Mouse (Mus musculus): Measurements from ENCODE around the gene Kcnk18.

Kcnk18 gene

GRCm38 (mm10) chr19:59218991-59219390, at the start of gene Kcnk18:
Gene Kcnk18 (plus strand): TSS chr19:59219214.
- no peak for DNase-seq (ENCODE audit: extremely low spot score)

DNA sequence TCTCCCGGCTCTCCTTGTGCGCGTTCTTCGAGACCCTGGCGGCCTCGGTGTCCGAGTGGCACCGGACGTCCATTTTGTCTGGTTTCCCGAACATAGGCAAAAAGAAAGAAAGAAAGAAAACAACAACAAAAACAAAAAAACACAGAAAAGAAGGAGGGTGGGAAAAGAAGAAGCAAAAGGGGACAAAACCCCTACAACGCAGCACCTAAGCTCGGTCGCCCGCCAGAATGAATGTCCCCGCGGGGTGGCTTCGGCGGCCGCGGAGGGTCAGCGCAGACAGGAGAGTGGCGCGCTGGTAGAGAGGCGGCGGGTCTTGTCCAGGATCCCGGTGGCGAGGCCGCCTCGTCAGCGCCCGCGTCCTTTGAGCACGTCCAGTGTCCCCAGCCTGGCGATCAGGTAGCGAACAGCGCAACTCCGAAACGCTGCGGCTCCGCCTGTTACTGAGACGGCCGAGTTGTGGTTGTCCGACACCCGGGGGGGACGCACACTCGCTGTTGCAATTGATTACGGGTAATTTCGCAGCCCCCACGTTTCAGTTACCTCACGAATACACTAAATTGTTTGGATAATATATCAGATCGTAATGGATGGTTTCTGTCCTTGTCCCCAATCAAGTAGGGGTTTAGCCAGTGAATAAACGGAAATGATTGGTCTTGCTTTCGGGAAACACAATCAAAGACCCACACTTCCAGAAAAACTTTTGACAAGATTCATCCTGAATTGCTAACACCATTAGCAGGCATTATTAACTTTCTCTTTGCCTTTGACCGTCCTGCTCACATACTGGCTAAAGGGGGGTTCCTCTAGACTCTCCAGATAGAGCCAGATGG, 48.9 kb upstream of the Kcnk18 start, which contains the start of gene Vax1:
Gene Vax1, minus strand, starts transcription at position 121 of the 830 bp plus-strand sequence.
- DNase-seq (ENCODE audit: extremely low spot score), result peak; percentile 61

DNA sequence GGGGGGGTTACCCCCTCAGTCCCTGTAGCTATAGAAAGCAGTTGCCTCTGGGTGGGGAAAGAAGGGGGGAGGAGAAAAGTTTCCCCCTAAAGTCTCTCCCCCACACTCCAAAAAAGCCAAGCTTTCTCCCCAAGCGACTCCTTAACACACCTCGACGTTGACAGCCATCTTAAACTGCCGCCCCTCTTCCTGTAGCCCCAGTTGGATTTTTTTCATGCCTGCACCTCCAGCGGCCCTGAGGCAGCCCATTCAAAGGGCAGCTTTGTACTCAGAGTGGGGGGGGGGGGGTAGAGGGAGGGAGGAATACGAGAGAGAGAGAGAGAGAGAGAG, 48.3 kb upstream of the Kcnk18 start:
- peak; percentile 22 for DNase-seq (ENCODE audit: extremely low spot score)

GRCm38 (mm10) chr19:59171151-59171870, 47.7 kb upstream of the Kcnk18 start:
- peak; percentile 54 for DNase-seq (ENCODE audit: extremely low spot score)

DNA sequence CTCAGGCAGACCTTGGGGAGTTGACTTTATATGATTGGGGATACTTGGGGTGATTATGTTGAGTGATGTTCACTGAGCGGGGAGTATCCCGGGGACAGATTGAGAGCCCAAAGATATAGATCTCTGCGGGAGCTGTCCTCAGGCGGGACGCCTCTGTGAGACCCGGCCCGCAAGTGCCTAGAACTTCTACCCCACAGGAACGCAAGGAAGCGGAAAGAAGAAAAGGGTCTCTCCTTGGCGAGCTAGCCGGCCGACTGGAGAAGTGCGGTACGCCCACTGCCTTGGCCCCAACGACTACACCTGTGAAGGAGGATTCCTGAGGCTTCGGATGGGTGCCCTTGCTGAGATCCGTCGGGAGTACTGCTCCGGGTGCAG, 47.2 kb upstream of the Kcnk18 start:
- DNase-seq (ENCODE audit: extremely low spot score), result peak; percentile 50

DNA sequence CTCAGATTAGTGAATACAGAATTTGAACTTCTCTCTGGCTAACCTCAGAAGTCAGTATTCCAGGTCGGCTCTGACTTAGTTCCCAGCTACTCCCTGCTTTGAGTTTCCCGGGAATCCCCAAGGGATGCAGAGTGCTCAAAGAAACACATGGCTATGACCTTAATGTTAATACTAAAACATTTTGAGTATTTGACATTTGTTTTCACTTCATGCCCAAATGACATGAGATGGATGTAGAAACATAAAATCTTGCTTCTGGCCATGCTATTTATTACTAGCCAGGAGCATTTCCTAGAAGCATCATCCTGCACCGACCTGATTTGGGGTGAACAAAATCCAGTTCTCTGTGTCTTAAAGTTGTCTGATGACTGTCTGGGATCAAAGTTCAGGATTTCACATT, 46.2 kb upstream of the Kcnk18 start:
- peak; percentile 35 for DNase-seq (ENCODE audit: extremely low spot score)

- DNase-seq (ENCODE audit: extremely low spot score), result no peak
Observed at GRCm38 (mm10) chr19:59173341-59174015, 45.5 kb upstream of the Kcnk18 start.

- no peak for DNase-seq (ENCODE audit: extremely low spot score)
Observed at GRCm38 (mm10) chr19:59184000-59184399, 35.0 kb upstream of the Kcnk18 start.

- DNase-seq (ENCODE audit: extremely low spot score), result no peak
Observed at GRCm38 (mm10) chr19:59188981-59189380, 30.0 kb upstream of the Kcnk18 start.

- DNase-seq (ENCODE audit: extremely low spot score), result peak; percentile 28
Observed at GRCm38 (mm10) chr19:59190431-59191122, 28.4 kb upstream of the Kcnk18 start.

DNA sequence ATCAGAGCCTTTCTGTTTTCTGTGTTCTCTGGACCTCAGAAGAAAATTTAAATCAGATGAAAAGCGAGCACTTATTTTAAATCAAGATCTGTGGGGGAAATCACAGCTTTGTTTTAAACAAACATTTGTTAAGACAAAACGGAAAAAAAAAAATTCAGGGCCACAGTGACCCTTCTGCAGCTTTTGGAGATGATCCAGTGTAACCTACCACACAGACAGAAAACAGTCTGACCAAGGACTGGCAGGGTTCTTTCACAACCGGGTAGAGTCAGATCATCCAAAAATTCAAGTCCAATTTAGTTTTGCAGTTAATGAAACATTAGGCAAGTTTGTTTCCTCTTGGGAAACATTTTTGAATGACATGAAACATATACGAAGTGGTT, 27.9 kb upstream of the Kcnk18 start:
- DNase-seq (ENCODE audit: extremely low spot score), result peak; percentile 6

DNA sequence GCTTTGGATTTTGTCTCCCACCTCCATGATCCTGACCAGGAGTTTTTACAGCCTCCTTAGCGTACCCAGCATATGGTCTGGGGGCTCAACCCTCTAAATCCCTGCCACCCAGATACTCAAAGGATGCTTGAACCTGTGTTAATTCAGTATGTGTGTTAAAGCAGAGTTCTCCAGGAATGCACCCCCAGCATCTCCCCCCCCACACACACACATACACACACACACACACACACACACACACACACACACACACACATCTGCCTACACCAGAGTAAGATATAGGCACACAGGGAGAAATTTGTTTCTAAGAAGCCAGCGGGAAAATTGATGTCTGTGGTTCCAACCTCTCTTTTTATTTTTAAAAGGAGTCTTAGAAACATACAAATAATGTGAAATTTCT, 26.5 kb upstream of the Kcnk18 start:
- peak; percentile 25 for DNase-seq (ENCODE audit: extremely low spot score)

DNA sequence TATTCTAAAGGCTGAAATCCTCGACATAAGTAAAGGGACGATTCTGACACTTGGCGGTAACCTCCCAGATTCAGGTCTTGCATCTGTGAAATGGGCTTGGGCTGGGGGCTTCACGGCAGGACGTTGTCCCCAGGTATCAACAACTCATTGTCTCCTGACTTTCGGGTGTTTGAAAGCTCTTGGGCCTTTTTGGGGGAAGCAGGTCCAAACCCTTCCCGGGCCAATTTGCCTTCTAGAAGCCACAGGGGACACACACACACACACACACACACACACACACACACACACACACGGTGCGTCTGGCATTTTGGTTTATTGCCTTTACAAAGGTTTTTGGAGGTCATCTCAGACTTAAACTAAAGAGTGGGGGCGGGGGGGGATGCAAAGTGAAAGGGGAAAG, 25.6 kb upstream of the Kcnk18 start:
- DNase-seq (ENCODE audit: extremely low spot score), result peak; percentile 19

DNA sequence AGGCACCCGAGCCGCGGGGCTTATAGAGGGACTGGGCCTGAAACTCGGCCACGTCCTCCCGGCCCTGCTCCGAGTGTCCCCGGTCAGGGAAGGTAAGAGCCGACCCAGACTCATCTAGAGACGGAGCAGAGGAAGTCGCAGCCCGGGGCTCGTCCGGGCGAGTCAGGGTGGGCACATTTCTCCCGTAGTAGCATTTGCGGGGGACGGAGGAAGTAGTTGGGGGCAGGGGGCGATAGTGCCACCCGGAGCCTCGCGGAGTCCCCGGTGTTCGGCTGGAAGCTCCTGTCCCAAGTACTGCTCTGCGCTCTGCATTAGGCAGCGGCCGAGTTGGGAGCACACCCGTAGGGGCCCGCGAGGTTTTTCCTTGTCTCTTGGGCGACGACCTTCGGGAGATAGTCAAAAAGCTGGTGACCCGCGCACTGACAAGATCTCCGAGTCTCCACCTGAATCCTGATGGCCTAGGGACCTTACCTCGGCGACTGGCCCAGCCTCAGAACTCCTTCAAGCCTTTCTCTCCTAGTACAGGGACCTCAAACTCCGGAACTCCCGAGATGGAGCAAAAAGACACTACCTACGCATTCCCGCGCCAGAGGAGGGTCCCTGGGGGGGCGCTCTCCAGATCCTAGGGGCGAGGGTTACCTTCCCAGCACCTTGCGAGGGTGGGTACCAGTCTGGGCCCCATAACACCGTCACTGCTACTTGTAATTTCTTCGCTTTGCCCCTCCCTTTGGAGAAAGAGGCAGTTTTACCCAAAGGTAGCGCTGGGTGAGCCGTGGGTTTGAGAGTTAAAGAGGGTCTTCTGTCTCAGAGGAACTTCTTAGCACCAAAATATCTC, 24.8 kb upstream of the Kcnk18 start:
- DNase-seq (ENCODE audit: extremely low spot score), result peak; percentile 71

DNA sequence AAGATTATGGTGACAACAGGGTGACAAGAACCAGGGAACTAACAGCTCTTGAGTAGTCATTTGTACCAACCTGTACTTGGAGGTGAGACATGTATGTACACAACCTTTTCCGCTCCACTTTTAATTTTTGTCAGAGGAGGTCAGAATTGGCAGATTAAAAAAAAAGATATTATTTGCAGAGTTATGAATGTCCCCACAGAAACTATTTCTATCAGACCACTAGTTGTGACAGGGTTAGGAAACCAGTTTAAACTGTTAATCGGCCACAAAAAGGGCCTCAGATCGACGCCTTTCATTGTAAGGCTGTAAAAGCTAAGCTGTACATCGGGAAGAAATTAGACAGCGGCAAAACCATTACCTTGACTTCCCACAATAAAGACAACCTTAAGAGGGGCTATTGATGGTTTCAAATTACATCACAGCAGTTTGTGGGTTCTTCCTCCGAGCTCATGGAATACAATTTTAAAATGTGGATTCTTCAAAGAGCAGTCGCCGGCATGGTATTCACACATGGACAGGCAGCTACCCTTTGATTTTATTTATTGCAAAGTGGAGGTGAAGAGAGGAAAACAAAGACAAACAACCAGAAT, 23.7 kb upstream of the Kcnk18 start:
- peak; percentile 27 for DNase-seq (ENCODE audit: extremely low spot score)

- peak; percentile 71 for DNase-seq (ENCODE audit: extremely low spot score)
Observed at GRCm38 (mm10) chr19:59196111-59196666, 22.8 kb upstream of the Kcnk18 start.

- peak; percentile 52 for DNase-seq (ENCODE audit: extremely low spot score)
Observed at GRCm38 (mm10) chr19:59198161-59198560, 20.9 kb upstream of the Kcnk18 start.

DNA sequence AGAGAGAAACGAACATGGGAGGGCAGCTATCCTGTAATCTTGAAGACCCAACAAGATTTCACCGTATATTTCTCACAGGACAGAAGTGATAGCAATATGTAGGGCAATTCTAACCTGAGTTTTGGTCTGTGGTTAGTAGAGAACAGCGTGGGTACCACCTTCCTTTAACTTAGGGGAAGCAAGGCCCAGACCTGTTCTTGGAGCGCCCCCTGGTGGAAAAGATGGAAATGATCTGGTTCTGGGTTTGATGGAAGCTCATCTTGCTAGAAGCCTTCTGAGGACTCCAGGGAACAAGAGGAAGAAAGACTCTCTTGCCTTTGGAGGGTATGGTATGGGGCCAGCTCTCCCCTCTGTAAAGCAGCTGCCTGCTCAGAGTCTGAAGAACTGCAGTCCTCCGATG, 10.5 kb upstream of the Kcnk18 start:
- DNase-seq (ENCODE audit: extremely low spot score), result peak; percentile 75

DNA sequence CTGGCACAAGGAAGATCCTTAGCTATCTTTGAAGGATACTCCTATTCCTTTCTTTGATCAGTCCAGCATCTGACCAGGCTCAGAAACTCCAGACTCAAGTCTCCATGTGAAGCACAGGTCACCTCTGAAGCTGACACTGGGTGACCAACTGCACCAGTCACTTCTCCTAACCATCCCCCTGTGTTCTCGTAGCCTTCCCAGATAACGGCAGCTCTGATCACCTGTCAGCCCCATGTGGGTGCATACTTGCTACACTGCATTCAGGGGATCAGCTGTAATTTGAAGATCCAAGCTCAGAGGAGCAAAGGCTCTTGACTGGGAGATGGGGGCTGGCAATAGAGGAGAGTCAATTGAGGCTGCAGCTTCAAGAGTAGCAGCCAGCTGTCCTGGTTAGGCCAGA, 10.0 kb upstream of the Kcnk18 start:
- DNase-seq (ENCODE audit: extremely low spot score), result no peak

- no peak for DNase-seq (ENCODE audit: extremely low spot score)
Observed at GRCm38 (mm10) chr19:59216891-59217290, 2.1 kb upstream of the Kcnk18 start.
